Mouse (Mus musculus) thymus, postnatal 14 days (tissue): ENCODE measurements around the gene Gamt.
"Not testable (repeated sequence)": the region's sequence is repeated elsewhere in the genome, so short reads cannot be mapped to it uniquely, and the experiment has no call there.

ENCODE experiments used
- DNase-seq: peaks from one replicate; pipeline ENCODE4 v3.0.0; 2021

The Gamt gene

DNA sequence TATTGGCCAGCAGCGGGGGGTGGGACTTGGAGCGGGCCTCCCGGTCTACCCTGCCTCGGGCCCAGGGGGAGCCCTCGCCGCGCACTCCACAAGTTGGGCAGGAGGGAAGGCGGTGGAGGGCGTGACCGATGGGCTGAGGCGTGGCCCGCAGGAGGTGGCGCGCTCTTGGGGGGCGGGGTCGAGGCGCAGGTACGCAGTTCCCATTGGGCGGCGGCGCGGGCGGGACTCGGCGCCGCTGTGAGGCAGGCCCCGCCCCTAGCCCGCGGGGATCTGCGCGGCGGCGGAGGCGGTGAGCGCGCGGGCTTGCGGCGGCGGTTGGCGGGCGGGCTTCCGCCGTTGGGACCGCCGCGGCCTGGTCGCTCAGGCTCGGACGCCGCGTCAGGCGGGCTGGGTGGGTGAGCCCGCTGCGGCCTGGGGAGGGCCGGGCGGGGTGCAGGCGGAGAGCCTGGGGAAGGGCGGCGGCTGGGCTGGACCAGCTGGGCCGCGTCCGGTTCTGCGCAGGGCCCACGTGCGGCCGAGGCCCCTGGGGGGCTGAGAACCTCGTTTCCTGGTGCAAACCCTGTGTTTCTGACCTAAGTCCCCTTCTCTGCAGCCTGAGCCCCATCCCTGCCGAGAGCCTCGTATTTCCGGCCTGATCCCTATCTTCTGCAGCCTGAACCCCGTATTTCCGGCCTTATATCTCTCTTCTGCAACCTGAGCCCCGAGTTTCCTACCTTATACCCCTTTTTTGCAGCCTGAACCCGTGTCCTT, 34.2 kb downstream of the Gamt start, which contains the start of gene Mum1:
Gene Mum1 (plus strand): TSS at position 19 of the 750 bp plus-strand sequence.
- DNase-seq = peak; percentile 100

DNA sequence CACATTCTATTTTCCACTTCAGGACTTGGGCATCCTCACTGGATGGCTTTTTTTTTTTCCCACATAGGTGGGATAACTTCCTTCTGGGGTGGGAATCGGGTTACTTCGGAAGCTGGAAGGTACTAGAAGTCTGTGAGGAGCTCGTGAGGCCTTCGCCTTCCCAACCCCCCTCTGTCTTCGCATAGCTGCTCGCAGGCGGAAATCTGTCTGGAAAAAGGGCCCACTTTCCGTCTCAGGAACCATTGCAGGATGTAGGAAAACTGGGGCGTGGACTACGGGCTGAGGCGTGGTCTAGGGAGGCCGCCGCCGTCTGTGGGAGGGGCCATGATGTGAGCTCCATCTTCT, 34.8 kb downstream of the Gamt start:
- no peak for DNase-seq

- DNase-seq = not testable (repeated sequence)
These were observed 37.7 kb downstream of the Gamt start for GRCm38 (mm10) chr10:80223137-80223536.

DNA sequence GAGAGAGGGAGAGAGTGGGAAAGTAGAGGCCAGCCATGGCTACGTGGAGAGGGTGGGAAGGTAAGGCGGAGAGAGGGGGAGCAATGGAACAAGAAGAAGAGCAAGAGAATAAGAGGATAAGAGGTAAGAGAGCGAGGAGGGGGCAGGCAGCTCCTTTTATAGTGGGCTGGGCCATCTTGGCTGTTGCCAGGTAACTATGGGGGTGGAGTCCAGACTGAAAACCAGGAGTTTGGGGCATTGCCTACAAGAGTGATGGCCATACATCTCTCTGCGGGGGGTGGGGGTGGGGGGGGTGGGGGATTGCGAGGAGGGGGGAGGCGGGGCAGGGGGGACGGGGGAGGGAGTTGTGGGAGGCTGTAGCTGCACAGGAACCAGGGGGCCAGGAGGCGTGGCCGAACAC, 40.1 kb downstream of the Gamt start:
- DNase-seq = no peak

- DNase-seq = no peak
These were observed 45.6 kb downstream of the Gamt start for GRCm38 (mm10) chr10:80215048-80215772.

GRCm38 (mm10) chr10:80211547-80212103, 49.2 kb downstream of the Gamt start:
- not testable (repeated sequence) for DNase-seq

GRCm38 (mm10) chr10:80208841-80209371, 51.9 kb downstream of the Gamt start:
- DNase-seq = no peak

- no peak for DNase-seq
These were observed 52.6 kb downstream of the Gamt start for GRCm38 (mm10) chr10:80208248-80208647.
